Mouse (Mus musculus) cerebellum, adult 2 months (tissue): ENCODE measurements around the gene Agap2.
A peak's percentile ranks its signal among the peaks of the same experiment; 100 is the strongest.

Experiments used
- CTCF ChIP-seq: fragments of 200-500 bp; IDR thresholded peaks from 2 replicates; pipeline ENCODE4 v1.5.1; 2011; ENCODE audit warnings: low read depth, mild to moderate bottlenecking, control low read depth, low read length, moderate library complexity, borderline replicate concordance; ENCODE audit not compliant: insufficient read depth
- POLR2A ChIP-seq: fragments of 200-500 bp; IDR thresholded peaks from 2 replicates; pipeline ENCODE4 v1.6.1; 2011; ENCODE audit warnings: low read length, control low read depth, borderline replicate concordance; ENCODE audit not compliant: insufficient read depth

GRCm38 (mm10) chr10:127123436-127123805 is 48.3 kb downstream of the Agap2 start:
- TF ChIP-seq CTCF, result peak; percentile 60
- TF ChIP-seq POLR2A, result peak; percentile 25; the same call in 1 of the 2 replicates
